Mouse (Mus musculus): ENCODE measurements at regions not wholly inside any gene's neighbourhood (a gene's known extent, or its start where the extent isn't known, plus 50 kb on each side); places are given as distances from the start of the nearest gene placed in this dataset.

DNA sequence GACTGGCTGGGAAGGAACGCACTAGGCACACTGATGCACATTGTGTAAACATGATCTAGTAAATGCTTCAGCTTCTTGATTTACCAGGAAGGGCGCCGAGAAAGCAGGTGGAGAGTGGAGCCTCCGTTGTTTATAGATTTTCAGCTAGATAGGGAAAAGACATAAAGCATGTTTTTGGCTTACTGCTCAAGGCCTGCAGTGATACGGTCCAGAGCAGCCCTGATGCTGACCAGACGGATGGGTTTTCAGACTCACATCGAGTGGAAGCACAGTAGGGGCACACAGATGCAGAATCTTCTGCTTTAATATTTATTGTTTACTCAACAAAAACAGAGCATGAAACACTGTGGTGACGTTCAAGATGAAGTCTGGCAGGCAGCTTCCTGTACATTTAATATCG lies 331.3 kb upstream of the Gm5148 start:
- Histone ChIP-seq H3K4me3 (ENCODE audit: low read depth, low read length) (no peak overlapping the region), H3K27ac (ENCODE audit: low read depth) (no peak overlapping the region)
- 72% methylated on average over 9 of the region's 9 CpGs for WGBS (ENCODE audit: insufficient replicate concordance)

DNA sequence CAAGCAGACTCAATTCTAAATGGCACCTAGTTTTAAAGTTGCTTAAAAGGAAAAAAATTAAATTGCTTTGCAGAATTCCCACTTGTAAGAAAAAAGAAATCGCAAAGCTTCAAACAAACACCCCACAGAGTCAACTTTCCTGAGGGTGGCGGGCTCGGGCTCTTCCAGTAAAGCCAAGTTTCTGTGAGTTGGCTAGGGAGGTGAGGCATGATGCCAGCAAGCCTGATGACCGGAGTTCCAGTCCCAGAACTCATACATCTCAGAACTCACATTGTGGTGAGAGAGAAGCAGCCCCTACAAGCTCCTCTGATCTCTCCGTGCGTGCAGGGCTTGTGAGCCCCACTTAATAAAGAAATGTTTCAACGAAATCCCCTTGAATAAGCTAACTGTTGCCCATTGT lies 328.7 kb upstream of the Gm5148 start:
- H3K9me3 ChIP-seq (ENCODE audit: low read length), result no peaks in the 10 kb centered on the region
- no peaks in the 10 kb centered on the region for H3K27me3 ChIP-seq (ENCODE audit: insufficient read depth, low read length)
- H3K4me2 ChIP-seq (ENCODE audit: low read depth, low read length), result no peak overlapping the region
- ATAC-seq (no peak), DNase-seq (no peak)
- H3K27ac ChIP-seq (ENCODE audit: low read depth), result no peak overlapping the region
- WGBS (ENCODE audit: insufficient replicate concordance), result 79% methylated on average over 7 of the region's 7 CpGs
- no peak overlapping the region for H3K4me3 ChIP-seq (ENCODE audit: low read depth, low read length)
- TF ChIP-seq CTCF (IDR thresholded peaks at IDR 0.05; ENCODE audit: low read depth) (no peak), EP300 (IDR thresholded peaks at IDR 0.05; ENCODE audit: low read depth) (no peak)
- H3K9ac ChIP-seq (replicated peaks), result no peak overlapping the region
- H3K36me3 ChIP-seq (replicated peaks; ENCODE audit: insufficient read depth, low read length), result no peaks in the 10 kb centered on the region
- H3K4me1 ChIP-seq (ENCODE audit: insufficient read depth), result no peaks in the 10 kb centered on the region

More for the DNA sequence above, 331.3 kb upstream of the Gm5148 start:
- Histone ChIP-seq H3K4me2 (ENCODE audit: low read depth, low read length) (no peak overlapping the region), H3K9ac (replicated peaks) (no peak overlapping the region), H3K9me3 (ENCODE audit: low read length) (no peaks in the 10 kb centered on the region), H3K4me1 (ENCODE audit: insufficient read depth) (no peaks in the 10 kb centered on the region), H3K27me3 (ENCODE audit: insufficient read depth, low read length) (no peaks in the 10 kb centered on the region), H3K36me3 (replicated peaks; ENCODE audit: insufficient read depth, low read length) (no peaks in the 10 kb centered on the region)
- TF ChIP-seq EP300 (IDR thresholded peaks at IDR 0.05; ENCODE audit: low read depth) (no peak), CTCF (IDR thresholded peaks at IDR 0.05; ENCODE audit: low read depth) (no peak)
- DNase-seq (no peak), ATAC-seq (no peak)

DNA sequence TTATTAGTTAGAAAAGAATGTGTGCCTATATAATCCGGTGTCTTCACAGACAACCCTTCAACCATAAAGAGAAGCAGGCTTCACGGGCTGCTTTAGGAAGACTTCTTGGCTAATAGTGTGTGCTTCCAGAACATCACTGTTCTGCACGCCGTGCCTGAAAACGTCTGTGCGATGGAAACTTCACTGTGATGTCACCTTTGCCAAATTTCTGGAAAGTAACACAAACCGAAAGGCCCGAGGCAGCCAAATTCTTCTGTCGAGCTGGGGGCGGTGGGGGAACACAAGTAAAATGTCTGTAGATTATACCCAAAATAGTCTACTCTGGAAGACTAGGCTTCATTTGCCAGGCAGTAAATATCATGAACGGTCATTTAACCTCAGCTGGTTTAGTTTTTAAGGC lies 327.5 kb upstream of the Gm5148 start:
- TF ChIP-seq CTCF (IDR thresholded peaks at IDR 0.05; ENCODE audit: low read depth), result no peak
- no peak for TF ChIP-seq EP300 (IDR thresholded peaks at IDR 0.05; ENCODE audit: low read depth)
- ATAC-seq (no peak), DNase-seq (no peak)
- Histone ChIP-seq H3K4me1 (ENCODE audit: insufficient read depth) (no peaks in the 10 kb centered on the region), H3K4me2 (ENCODE audit: low read depth, low read length) (no peak overlapping the region), H3K27me3 (ENCODE audit: insufficient read depth, low read length) (no peaks in the 10 kb centered on the region), H3K9ac (replicated peaks) (no peak overlapping the region), H3K4me3 (ENCODE audit: low read depth, low read length) (no peak overlapping the region), H3K36me3 (replicated peaks; ENCODE audit: insufficient read depth, low read length) (no peaks in the 10 kb centered on the region), H3K9me3 (ENCODE audit: low read length) (no peaks in the 10 kb centered on the region), H3K27ac (ENCODE audit: low read depth) (no peak overlapping the region)
- WGBS (ENCODE audit: insufficient replicate concordance), result 85% methylated on average over 11 of the region's 11 CpGs

DNA sequence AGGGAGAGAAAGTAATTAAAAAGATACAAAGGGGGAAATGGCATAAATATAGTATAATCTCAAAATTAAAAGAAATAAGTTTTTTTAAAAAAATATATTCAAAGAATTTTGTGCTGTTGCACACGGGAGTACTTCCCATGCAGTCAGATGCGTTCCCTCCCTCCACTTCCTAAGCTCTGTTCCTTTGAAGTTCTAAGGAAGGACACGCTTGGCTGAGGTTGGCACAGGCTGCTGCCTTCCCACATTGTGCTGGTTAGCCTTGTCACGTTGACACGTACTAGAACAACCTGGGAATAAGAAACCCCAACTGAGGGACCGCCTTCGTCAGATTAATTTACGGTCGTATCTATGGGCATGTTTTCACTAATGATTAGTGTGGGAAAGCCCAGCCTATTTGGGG lies 326.6 kb upstream of the Gm5148 start:
- no peaks in the 10 kb centered on the region for H3K36me3 ChIP-seq (replicated peaks; ENCODE audit: insufficient read depth, low read length)
- ATAC-seq (no peak), DNase-seq (no peak)
- H3K4me2 ChIP-seq (ENCODE audit: low read depth, low read length), result no peak overlapping the region
- H3K27ac ChIP-seq (ENCODE audit: low read depth), result no peak overlapping the region
- no peaks in the 10 kb centered on the region for H3K9me3 ChIP-seq (ENCODE audit: low read length)
- no peaks in the 10 kb centered on the region for H3K4me1 ChIP-seq (ENCODE audit: insufficient read depth)
- WGBS (ENCODE audit: insufficient replicate concordance), result 77% methylated on average over 9 of the region's 9 CpGs
- no peaks in the 10 kb centered on the region for H3K27me3 ChIP-seq (ENCODE audit: insufficient read depth, low read length)
- no peak overlapping the region for H3K9ac ChIP-seq (replicated peaks)
- TF ChIP-seq EP300 (IDR thresholded peaks at IDR 0.05; ENCODE audit: low read depth) (no peak), CTCF (IDR thresholded peaks at IDR 0.05; ENCODE audit: low read depth) (no peak)
- H3K4me3 ChIP-seq (ENCODE audit: low read depth, low read length), result no peak overlapping the region

DNA sequence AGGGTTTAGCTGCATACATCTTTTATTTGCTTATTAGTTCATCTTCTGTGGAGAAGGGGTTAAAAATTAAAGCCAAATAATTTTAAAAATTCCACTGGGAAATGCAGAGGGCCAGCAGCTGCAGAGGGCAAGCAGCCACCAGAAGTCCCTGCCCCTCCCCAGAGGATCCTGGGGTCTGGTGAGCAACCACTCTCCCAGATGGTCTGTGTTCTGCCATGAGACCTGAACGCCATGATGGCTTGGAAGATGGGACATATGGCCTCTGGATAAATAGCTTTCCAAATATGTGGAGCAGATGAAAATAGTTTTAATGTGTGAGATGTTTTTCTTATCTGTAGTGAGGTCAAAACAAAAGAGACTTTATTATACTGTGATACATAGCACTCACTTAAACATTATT lies 326.1 kb upstream of the Gm5148 start:
- no peak overlapping the region for H3K4me3 ChIP-seq (ENCODE audit: low read depth, low read length)
- TF ChIP-seq CTCF (IDR thresholded peaks at IDR 0.05; ENCODE audit: low read depth), result no peak
- no peaks in the 10 kb centered on the region for H3K9me3 ChIP-seq (ENCODE audit: low read length)
- WGBS (ENCODE audit: insufficient replicate concordance), result 68% methylated on average over 1 of the region's 1 CpGs
- H3K9ac ChIP-seq (replicated peaks), result no peak overlapping the region
- no peak overlapping the region for H3K4me2 ChIP-seq (ENCODE audit: low read depth, low read length)
- no peak overlapping the region for H3K27ac ChIP-seq (ENCODE audit: low read depth)
- H3K36me3 ChIP-seq (replicated peaks; ENCODE audit: insufficient read depth, low read length), result no peaks in the 10 kb centered on the region
- ATAC-seq (no peak), DNase-seq (no peak)
- H3K4me1 ChIP-seq (ENCODE audit: insufficient read depth), result no peaks in the 10 kb centered on the region
- no peaks in the 10 kb centered on the region for H3K27me3 ChIP-seq (ENCODE audit: insufficient read depth, low read length)

DNA sequence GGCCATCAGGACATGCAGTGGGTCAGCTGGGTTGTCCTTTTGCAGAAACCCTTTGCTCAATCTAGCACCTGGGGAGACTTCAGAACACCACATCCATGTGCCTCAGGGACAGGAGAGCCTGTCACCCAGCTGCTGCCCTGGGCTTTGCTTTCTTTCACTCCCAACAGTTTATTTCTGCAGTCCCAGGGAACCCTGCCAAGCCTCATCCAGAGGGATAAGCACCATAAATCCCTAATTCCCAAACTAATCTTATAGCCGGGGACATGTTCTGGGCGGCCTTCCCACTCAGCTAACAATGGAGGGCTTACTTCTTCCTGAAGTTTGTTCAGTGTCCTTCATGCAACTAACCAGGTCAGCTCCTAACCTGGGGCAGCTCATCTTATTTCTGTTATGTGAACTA lies 325.0 kb upstream of the Gm5148 start:
- ATAC-seq (no peak), DNase-seq (no peak)
- Histone ChIP-seq H3K9ac (replicated peaks) (no peak overlapping the region), H3K27me3 (ENCODE audit: insufficient read depth, low read length) (no peaks in the 10 kb centered on the region), H3K36me3 (replicated peaks; ENCODE audit: insufficient read depth, low read length) (no peaks in the 10 kb centered on the region), H3K4me1 (ENCODE audit: insufficient read depth) (no peaks in the 10 kb centered on the region), H3K27ac (ENCODE audit: low read depth) (no peak overlapping the region), H3K4me3 (ENCODE audit: low read depth, low read length) (no peak overlapping the region), H3K4me2 (ENCODE audit: low read depth, low read length) (no peak overlapping the region), H3K9me3 (ENCODE audit: low read length) (no peaks in the 10 kb centered on the region)
- TF ChIP-seq EP300 (IDR thresholded peaks at IDR 0.05; ENCODE audit: low read depth) (no peak), CTCF (IDR thresholded peaks at IDR 0.05; ENCODE audit: low read depth) (no peak)
- 67% methylated on average over 2 of the region's 2 CpGs for WGBS (ENCODE audit: insufficient replicate concordance)

DNA sequence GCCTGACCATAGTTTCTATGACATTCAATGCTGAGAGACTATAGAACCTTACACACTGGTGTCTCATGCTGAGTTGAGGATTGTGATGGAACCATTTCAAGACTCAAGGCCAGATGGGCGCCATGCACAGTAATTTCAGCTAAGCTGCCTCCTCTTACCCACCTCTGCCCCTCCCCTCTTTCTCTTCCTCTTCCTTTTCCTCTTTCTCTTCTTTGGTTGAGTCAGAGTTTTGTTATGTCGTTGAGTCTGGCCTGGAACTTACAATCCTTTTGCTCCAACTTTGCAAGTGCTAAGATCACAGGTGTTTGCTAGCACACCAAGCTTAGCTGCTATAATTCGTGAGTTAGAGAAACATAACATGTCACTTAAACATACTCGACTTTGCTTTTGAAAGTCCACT lies 323.2 kb upstream of the Gm5148 start:
- H3K27ac ChIP-seq (ENCODE audit: low read depth), result no peak overlapping the region
- TF ChIP-seq EP300 (IDR thresholded peaks at IDR 0.05; ENCODE audit: low read depth), result no peak
- no peak for TF ChIP-seq CTCF (IDR thresholded peaks at IDR 0.05; ENCODE audit: low read depth)
- no peak overlapping the region for H3K4me2 ChIP-seq (ENCODE audit: low read depth, low read length)
- no peak overlapping the region for H3K4me3 ChIP-seq (ENCODE audit: low read depth, low read length)
- H3K36me3 ChIP-seq (replicated peaks; ENCODE audit: insufficient read depth, low read length), result no peaks in the 10 kb centered on the region
- H3K9ac ChIP-seq (replicated peaks), result no peak overlapping the region
- H3K9me3 ChIP-seq (ENCODE audit: low read length), result no peaks in the 10 kb centered on the region
- ATAC-seq, result no peak
- DNase-seq, result no peak
- WGBS (ENCODE audit: insufficient replicate concordance), result 61% methylated on average over 4 of the region's 4 CpGs
- H3K4me1 ChIP-seq (ENCODE audit: insufficient read depth), result no peaks in the 10 kb centered on the region
- no peaks in the 10 kb centered on the region for H3K27me3 ChIP-seq (ENCODE audit: insufficient read depth, low read length)
